Mouse (Mus musculus): Measurements from ENCODE around the gene Clasrp. TPM values are rescaled to one million over a fixed set of nuclear protein-coding genes. Genes with fewer than 3 reads are reported as not detected.

Clasrp gene
- polyA plus RNA-seq, 1 experiment from 2014 or later: 51.3 TPM

GRCm38 (mm10) chr7:19632720-19633119 is 28.4 kb upstream of the Clasrp start:
- H3K36me3 ChIP-seq (ENCODE audit: control insufficient read depth, insufficient read depth, low read length): peaks cover 42% of the 10 kb centered on the region
- ATAC-seq (ENCODE audit: low read depth): no peak
- no peak overlapping the region for H3K9ac ChIP-seq (replicated peaks; ENCODE audit: low read depth, low read length)
- H3K4me1 ChIP-seq (ENCODE audit: control insufficient read depth, insufficient read depth, low read length): 0 out of 2 replicates have a peak, but pooled peaks cover 5% of the 10 kb centered on the region
- H3K4me3 ChIP-seq (ENCODE audit: low read depth, low read length): no peak overlapping the region
- H3K27ac ChIP-seq (ENCODE audit: low read depth, low read length): no peak overlapping the region
- no peak overlapping the region for H3K4me2 ChIP-seq (ENCODE audit: low read depth, low read length)
- no peaks in the 10 kb centered on the region for H3K9me3 ChIP-seq (ENCODE audit: control insufficient read depth, low read length)
- no peaks in the 10 kb centered on the region for H3K27me3 ChIP-seq (ENCODE audit: control insufficient read depth, insufficient read depth, low read length)

GRCm38 (mm10) chr7:19632275-19632674 is 28.0 kb upstream of the Clasrp start:
- Histone ChIP-seq H3K36me3 (ENCODE audit: control insufficient read depth, insufficient read depth, low read length) (peaks cover 37% of the 10 kb centered on the region), H3K4me1 (ENCODE audit: control insufficient read depth, insufficient read depth, low read length) (0 out of 2 replicates have a peak, but pooled peaks cover 5% of the 10 kb centered on the region), H3K9me3 (ENCODE audit: control insufficient read depth, low read length) (no peaks in the 10 kb centered on the region), H3K4me3 (ENCODE audit: low read depth, low read length) (no peak overlapping the region), H3K27ac (ENCODE audit: low read depth, low read length) (no peak overlapping the region), H3K9ac (replicated peaks; ENCODE audit: low read depth, low read length) (no peak overlapping the region), H3K4me2 (ENCODE audit: low read depth, low read length) (no peak overlapping the region), H3K27me3 (ENCODE audit: control insufficient read depth, insufficient read depth, low read length) (no peaks in the 10 kb centered on the region)
- ATAC-seq (ENCODE audit: low read depth): no peak

GRCm38 (mm10) chr7:19629361-19629734 is 25.1 kb upstream of the Clasrp start, which contains the start of gene Relb:
Relb (minus strand) TSS chr7:19629438.
- Histone ChIP-seq H3K4me3 (ENCODE audit: low read depth, low read length) (peak within 1 kb of the TSS; percentile 68), H3K4me1 (ENCODE audit: control insufficient read depth, insufficient read depth, low read length) (0 out of 2 replicates have a peak, but pooled peaks cover 5% of the 10 kb centered on the region), H3K27me3 (ENCODE audit: control insufficient read depth, insufficient read depth, low read length) (no peaks in the 10 kb centered on the region), H3K4me2 (ENCODE audit: low read depth, low read length) (peak within 1 kb of the TSS; percentile 85), H3K27ac (ENCODE audit: low read depth, low read length) (peak within 1 kb of the TSS; percentile 79), H3K9me3 (ENCODE audit: control insufficient read depth, low read length) (no peaks in the 10 kb centered on the region), H3K36me3 (ENCODE audit: control insufficient read depth, insufficient read depth, low read length) (peaks cover 15% of the 10 kb centered on the region), H3K9ac (replicated peaks; ENCODE audit: low read depth, low read length) (peak within 1 kb of the TSS; percentile 52)
- WGBS: under 1% methylated on average over 27 of the region's 41 CpGs
- ATAC-seq (ENCODE audit: low read depth): peak; percentile 73

DNA sequence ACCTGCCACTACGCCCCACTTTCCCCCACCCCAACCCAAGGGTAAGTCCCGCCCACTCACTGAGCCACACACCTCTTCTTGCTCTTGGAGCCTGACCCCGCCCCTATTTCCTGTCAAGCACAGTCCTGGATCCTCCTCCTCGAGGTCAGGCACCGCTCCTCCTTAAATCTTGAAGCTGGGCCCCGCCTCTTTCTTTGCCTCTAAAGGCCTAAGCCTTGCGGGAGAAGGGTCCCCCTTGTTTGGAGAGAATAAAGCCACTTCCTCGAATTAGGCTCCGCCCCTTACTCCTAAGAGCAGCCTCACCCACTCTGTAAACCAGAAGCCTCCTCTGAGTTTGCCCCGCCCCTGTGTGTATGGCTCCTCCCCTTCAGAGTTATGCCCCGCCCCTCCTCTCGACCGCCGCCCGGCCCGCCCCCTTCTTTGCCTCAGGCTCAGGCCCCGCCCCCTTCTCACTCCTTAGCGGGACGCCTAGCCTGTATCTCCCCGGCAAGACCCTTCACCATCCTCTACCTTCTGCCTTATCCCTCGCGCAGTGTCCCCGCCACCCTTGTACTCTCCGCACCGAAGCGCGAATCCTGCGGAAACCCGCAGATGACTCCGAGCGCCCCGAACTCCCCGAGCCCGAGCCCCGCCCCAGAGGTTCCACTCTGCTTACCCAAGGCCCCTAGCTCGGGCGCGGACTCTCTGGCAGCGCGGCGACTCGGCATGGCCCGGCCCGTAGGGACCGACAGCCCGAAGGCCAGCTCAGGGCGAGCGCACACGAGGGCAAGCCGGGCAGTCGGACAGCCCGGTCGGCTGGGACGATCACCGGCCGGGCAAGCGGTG is 24.5 kb upstream of the Clasrp start:
- Histone ChIP-seq H3K4me2 (ENCODE audit: low read depth, low read length) (peak overlapping the region; percentile 85), H3K9me3 (ENCODE audit: control insufficient read depth, low read length) (no peaks in the 10 kb centered on the region), H3K27me3 (ENCODE audit: control insufficient read depth, insufficient read depth, low read length) (no peaks in the 10 kb centered on the region), H3K36me3 (ENCODE audit: control insufficient read depth, insufficient read depth, low read length) (peaks cover 11% of the 10 kb centered on the region), H3K9ac (replicated peaks; ENCODE audit: low read depth, low read length) (peak overlapping the region; percentile 52), H3K27ac (ENCODE audit: low read depth, low read length) (peak overlapping the region; percentile 79), H3K4me1 (ENCODE audit: control insufficient read depth, insufficient read depth, low read length) (0 out of 2 replicates have a peak, but pooled peaks cover 5% of the 10 kb centered on the region), H3K4me3 (ENCODE audit: low read depth, low read length) (peak overlapping the region; percentile 68)
- 1% methylated on average over 57 of the region's 57 CpGs for WGBS
- ATAC-seq (ENCODE audit: low read depth): peak; percentile 85

GRCm38 (mm10) chr7:19628192-19628535 is 23.9 kb upstream of the Clasrp start:
- no peaks in the 10 kb centered on the region for H3K27me3 ChIP-seq (ENCODE audit: control insufficient read depth, insufficient read depth, low read length)
- H3K4me2 ChIP-seq (ENCODE audit: low read depth, low read length): peak overlapping the region; percentile 85
- no peak overlapping the region for H3K9ac ChIP-seq (replicated peaks; ENCODE audit: low read depth, low read length)
- H3K4me3 ChIP-seq (ENCODE audit: low read depth, low read length): peak overlapping the region; percentile 68
- H3K36me3 ChIP-seq (ENCODE audit: control insufficient read depth, insufficient read depth, low read length): peaks cover 5% of the 10 kb centered on the region
- 15% methylated on average over 17 of the region's 17 CpGs for WGBS
- H3K9me3 ChIP-seq (ENCODE audit: control insufficient read depth, low read length): no peaks in the 10 kb centered on the region
- ATAC-seq (ENCODE audit: low read depth): no peak; the same call in 1 of the 2 replicates
- no peak overlapping the region for H3K27ac ChIP-seq (ENCODE audit: low read depth, low read length)
- H3K4me1 ChIP-seq (ENCODE audit: control insufficient read depth, insufficient read depth, low read length): 0 out of 2 replicates have a peak, but pooled peaks cover 5% of the 10 kb centered on the region

- peak overlapping the region; percentile 68; the same call in 1 of the 2 replicates for H3K4me3 ChIP-seq (ENCODE audit: low read depth, low read length)
- H3K36me3 ChIP-seq (ENCODE audit: control insufficient read depth, insufficient read depth, low read length): peaks cover under 1% of the 10 kb centered on the region; the same call in 1 of the 2 replicates
- 47% methylated on average over 3 of the region's 3 CpGs for WGBS
- no peaks in the 10 kb centered on the region for H3K27me3 ChIP-seq (ENCODE audit: control insufficient read depth, insufficient read depth, low read length)
- ATAC-seq (ENCODE audit: low read depth): no peak
- no peak overlapping the region for H3K27ac ChIP-seq (ENCODE audit: low read depth, low read length)
- H3K4me2 ChIP-seq (ENCODE audit: low read depth, low read length): peak overlapping the region; percentile 85; the same call in 1 of the 2 replicates
- 0 out of 2 replicates have a peak, but pooled peaks cover 5% of the 10 kb centered on the region for H3K4me1 ChIP-seq (ENCODE audit: control insufficient read depth, insufficient read depth, low read length)
- no peak overlapping the region for H3K9ac ChIP-seq (replicated peaks; ENCODE audit: low read depth, low read length)
- H3K9me3 ChIP-seq (ENCODE audit: control insufficient read depth, low read length): no peaks in the 10 kb centered on the region
These were observed 23.4 kb upstream of the Clasrp start for GRCm38 (mm10) chr7:19627721-19628120.

DNA sequence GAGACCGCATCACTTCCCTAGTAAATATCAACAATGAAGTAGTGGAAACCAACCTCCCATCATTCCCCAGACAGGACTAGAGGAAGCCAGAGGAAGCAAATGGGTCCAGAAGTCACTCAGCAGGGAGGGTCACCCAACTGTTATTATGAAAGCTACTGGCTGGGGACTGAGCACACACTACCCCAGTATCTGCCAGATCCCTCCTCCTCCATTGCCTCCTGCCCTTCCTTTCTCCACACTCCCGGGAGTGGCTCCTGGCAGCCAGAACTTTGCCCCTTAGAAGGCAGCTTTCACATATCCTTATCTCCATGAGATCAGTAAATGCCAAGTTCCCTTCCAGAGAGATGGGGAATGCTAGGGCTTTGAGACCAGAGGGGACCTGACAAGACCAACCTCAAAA is 19.1 kb upstream of the Clasrp start:
- Histone ChIP-seq H3K27me3 (ENCODE audit: control insufficient read depth, insufficient read depth, low read length) (no peaks in the 10 kb centered on the region), H3K4me2 (ENCODE audit: low read depth, low read length) (no peak overlapping the region), H3K4me1 (ENCODE audit: control insufficient read depth, insufficient read depth, low read length) (no peaks in the 10 kb centered on the region; the same call in 1 of the 2 replicates), H3K4me3 (ENCODE audit: low read depth, low read length) (no peak overlapping the region), H3K36me3 (ENCODE audit: control insufficient read depth, insufficient read depth, low read length) (no peaks in the 10 kb centered on the region), H3K27ac (ENCODE audit: low read depth, low read length) (no peak overlapping the region), H3K9ac (replicated peaks; ENCODE audit: low read depth, low read length) (no peak overlapping the region), H3K9me3 (ENCODE audit: control insufficient read depth, low read length) (no peaks in the 10 kb centered on the region)
- WGBS: 83% methylated on average over 2 of the region's 2 CpGs
- no peak for ATAC-seq (ENCODE audit: low read depth)

- no peaks in the 10 kb centered on the region for H3K9me3 ChIP-seq (ENCODE audit: control insufficient read depth, low read length)
- no peak for ATAC-seq (ENCODE audit: low read depth)
- no peaks in the 10 kb centered on the region for H3K27me3 ChIP-seq (ENCODE audit: control insufficient read depth, insufficient read depth, low read length)
- H3K9ac ChIP-seq (replicated peaks; ENCODE audit: low read depth, low read length): no peak overlapping the region
- H3K4me3 ChIP-seq (ENCODE audit: low read depth, low read length): no peak overlapping the region
- H3K4me1 ChIP-seq (ENCODE audit: control insufficient read depth, insufficient read depth, low read length): no peaks in the 10 kb centered on the region; the same call in 1 of the 2 replicates
- WGBS: 34% methylated on average over 6 of the region's 6 CpGs
- H3K4me2 ChIP-seq (ENCODE audit: low read depth, low read length): no peak overlapping the region
- no peaks in the 10 kb centered on the region for H3K36me3 ChIP-seq (ENCODE audit: control insufficient read depth, insufficient read depth, low read length)
- no peak overlapping the region for H3K27ac ChIP-seq (ENCODE audit: low read depth, low read length)
These were observed 18.0 kb upstream of the Clasrp start for GRCm38 (mm10) chr7:19622241-19622640.

DNA sequence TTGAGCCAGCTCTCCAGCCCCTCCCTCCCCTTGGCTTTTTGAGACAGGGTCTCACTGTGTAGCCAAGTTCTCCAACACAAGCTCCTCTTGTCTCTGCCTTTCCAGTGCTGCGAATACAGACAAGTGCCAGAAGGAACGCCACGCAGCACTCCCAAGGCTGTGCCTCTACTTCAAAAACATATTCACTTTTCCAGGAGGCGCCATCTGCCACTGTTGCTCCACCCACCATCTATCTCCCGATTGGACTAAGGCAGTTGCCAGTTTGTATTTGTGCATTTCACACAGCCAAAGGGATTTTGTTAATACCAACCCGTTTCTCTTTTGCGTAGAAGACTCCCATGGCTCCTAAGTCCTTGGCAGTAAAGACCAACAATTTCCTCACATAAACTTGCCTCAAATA is 16.5 kb upstream of the Clasrp start:
- 90% methylated on average over 7 of the region's 7 CpGs for WGBS
- ATAC-seq (ENCODE audit: low read depth): no peak
- Histone ChIP-seq H3K27ac (ENCODE audit: low read depth, low read length) (no peak overlapping the region), H3K4me2 (ENCODE audit: low read depth, low read length) (no peak overlapping the region), H3K4me3 (ENCODE audit: low read depth, low read length) (no peak overlapping the region), H3K4me1 (ENCODE audit: control insufficient read depth, insufficient read depth, low read length) (no peaks in the 10 kb centered on the region; the same call in 1 of the 2 replicates), H3K9me3 (ENCODE audit: control insufficient read depth, low read length) (no peaks in the 10 kb centered on the region), H3K36me3 (ENCODE audit: control insufficient read depth, insufficient read depth, low read length) (no peaks in the 10 kb centered on the region), H3K27me3 (ENCODE audit: control insufficient read depth, insufficient read depth, low read length) (no peaks in the 10 kb centered on the region), H3K9ac (replicated peaks; ENCODE audit: low read depth, low read length) (no peak overlapping the region)

Data from neural tube, embryonic 14.5 days (tissue).